Mouse (Mus musculus): ENCODE results near the gene Prune2.

The Prune2 gene

GRCm38 (mm10) chr19:17264481-17265196 lies 308.7 kb downstream of the Prune2 start:
- no peak for DNase-seq

GRCm38 (mm10) chr19:17268669-17269068 lies 312.8 kb downstream of the Prune2 start:
- DNase-seq = no peak

- no peak for DNase-seq
Observed at GRCm38 (mm10) chr19:17271179-17271622, 315.3 kb downstream of the Prune2 start.

GRCm38 (mm10) chr19:17272988-17273387 lies 317.1 kb downstream of the Prune2 start:
- DNase-seq = no peak
